Comparison of ENCODE assay signal across 22 mouse cellular contexts in the genomic region with DNA sequence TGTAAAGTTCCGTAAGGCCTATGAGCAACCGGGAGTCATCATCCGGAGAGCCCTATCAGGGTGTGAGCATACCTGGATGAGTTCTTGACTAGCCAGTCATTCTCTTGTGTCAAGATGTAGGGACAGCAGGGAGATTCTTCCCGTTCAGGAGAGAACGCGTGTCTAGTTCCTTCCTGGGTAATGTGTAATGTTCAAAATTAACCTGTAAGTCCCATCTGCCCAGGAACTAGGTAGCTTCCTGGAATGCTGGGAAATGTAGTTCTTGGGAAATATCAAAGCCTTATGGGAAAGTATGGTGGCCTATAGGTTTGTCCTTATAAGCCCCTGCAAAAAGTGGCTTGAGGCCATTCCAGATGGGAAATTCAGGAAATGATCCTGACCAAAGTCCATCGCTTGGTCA.
DNase-seq lines count a peak whose midpoint lies in the region; ATAC-seq and TF ChIP-seq lines count a peak whose summit lies in the region.
"Had no signal": no experiment of that assay in that cellular context is flagged by ENCODE, and none has a peak within 500 bp of the region (broad histone marks: within the 10 kb centered on the region; RNA-seq: fewer than 3 reads in every experiment).

No protein-coding gene starts in this region.

- no peaks in the 10 kb centered on the region for H3K9me3 ChIP-seq in hindbrain, embryonic 15.5 days
- H3K9me3 ChIP-seq in hindbrain, embryonic 10.5 days, result no peaks in the 10 kb centered on the region
- no peaks in the 10 kb centered on the region for H3K9me3 ChIP-seq in ES-E14 (ENCODE audit: control insufficient read depth, insufficient read depth, low read depth, low read length)
- H3K9me3 ChIP-seq: heart, embryonic 15.5 days; liver, embryonic 15.5 days; lung, embryonic 15.5 days had no signal

- peaks cover 19% of the 10 kb centered on the region for H3K4me1 ChIP-seq in hindbrain, embryonic 15.5 days (replicated peaks)
- H3K4me1 ChIP-seq in hindbrain, embryonic 10.5 days (replicated peaks), result peaks cover 26% of the 10 kb centered on the region
- H3K4me1 ChIP-seq in ES-E14 (ENCODE audit: control insufficient read depth in 2 of 2, insufficient read depth in 2 of 2, low read length in 2 of 2, poor library complexity in 1 of 2), result no peaks in the 10 kb centered on the region
- H3K4me1 ChIP-seq: liver, embryonic 15.5 days; megakaryocyte, embryonic 14.5 days had no signal

- TF ChIP-seq CTCF in left cerebral cortex, adult 2 months (IDR thresholded peaks at IDR 0.05), result no peak

- H3K4me2 ChIP-seq in hindbrain, embryonic 15.5 days, result peak overlapping the region; percentile 27; the same call in 1 of the 2 replicates
- H3K4me2 ChIP-seq: heart, embryonic 15.5 days; liver, embryonic 15.5 days; lung, embryonic 15.5 days had no signal

- no peak overlapping the region for H3K9ac ChIP-seq in hindbrain, embryonic 15.5 days
- no peak overlapping the region for H3K9ac ChIP-seq in ES-E14 (ENCODE audit: insufficient read depth, low read depth, low read length, poor library complexity, severe bottlenecking)
- H3K9ac ChIP-seq: heart, embryonic 15.5 days; liver, embryonic 15.5 days; lung, embryonic 15.5 days had no signal

- H3K27me3 ChIP-seq in hindbrain, embryonic 15.5 days, result no peaks in the 10 kb centered on the region
- no peaks in the 10 kb centered on the region for H3K27me3 ChIP-seq in hindbrain, embryonic 10.5 days (ENCODE audit: insufficient read depth, poor library complexity, severe bottlenecking)
- H3K27me3 ChIP-seq: heart, embryonic 15.5 days; liver, embryonic 15.5 days; lung, embryonic 15.5 days had no signal

- intact Hi-C loops in left cerebral cortex, adult 2 months (cut with DNase I), result no loop called here

- in situ Hi-C loops in ES-E14 (cut with MboI; ENCODE audit: low sequenced_read_pairs in 2 of 2, unreplicated experiment in 2 of 2), result no loop called here

- WGBS in hindbrain, embryonic 15.5 days, result 89% methylated on average over 7 of the region's 7 CpGs
- WGBS in hindbrain, embryonic 10.5 days, result 96% methylated on average over 7 of the region's 7 CpGs

- H3K4me3 ChIP-seq in hindbrain, embryonic 15.5 days, result no peak overlapping the region
- no peak overlapping the region for H3K4me3 ChIP-seq in hindbrain, embryonic 10.5 days
- H3K4me3 ChIP-seq in left cerebral cortex, adult 2 months, result peak overlapping the region; percentile 41
- H3K4me3 ChIP-seq in ES-E14 (ENCODE audit: insufficient read depth in 1 of 2, low read depth in 1 of 2, low read length in 2 of 2, poor library complexity in 1 of 2, severe bottlenecking in 1 of 2), result no peak overlapping the region
- H3K4me3 ChIP-seq: erythroblast, embryonic 14.5 days; gastrocnemius, adult 2 months; heart, embryonic 15.5 days; liver, embryonic 15.5 days; lung, embryonic 15.5 days; megakaryocyte, embryonic 14.5 days had no signal

- DNase-seq in hindbrain, embryonic 10.5 days (ENCODE audit: low spot score), result no peak
- DNase-seq in left cerebral cortex, adult 2 months (ENCODE audit: extremely low spot score in 1 of 2, low spot score in 2 of 2), result no peak
- DNase-seq in left cerebral cortex, adult 8-10 months (ENCODE audit: low spot score in 2 of 2), result no peak
- DNase-seq in ES-E14 (ENCODE audit: low read depth, low spot score), result no peak
- DNase-seq in R1 (ENCODE audit: low read depth, low spot score), result peak; percentile 27
- DNase-seq: adrenal gland, postnatal 14 days; cerebellum, adult 9-11 months; gastrocnemius, adult 2 months; heart, postnatal 36 days; kidney, adult 11 months; kidney, postnatal 14 days; liver; lung, postnatal 36 days; right cerebral cortex, postnatal 14 days had no signal

- ATAC-seq in hindbrain, embryonic 15.5 days (ENCODE audit: low FRiP score, low read depth), result no peak
- no peak for ATAC-seq in activated CD4-positive, CD25-positive, alpha-beta regulatory T cell, adult 4 months

- H3K36me3 ChIP-seq in hindbrain, embryonic 15.5 days, result no peaks in the 10 kb centered on the region
- no peaks in the 10 kb centered on the region for H3K36me3 ChIP-seq in hindbrain, embryonic 10.5 days
- no peaks in the 10 kb centered on the region for H3K36me3 ChIP-seq in ES-E14 (ENCODE audit: control insufficient read depth, insufficient read depth, low read length, poor library complexity, severe bottlenecking)
- H3K36me3 ChIP-seq: heart, embryonic 15.5 days; liver, embryonic 15.5 days; lung, embryonic 15.5 days had no signal

- H3K27ac ChIP-seq in hindbrain, embryonic 15.5 days (replicated peaks), result no peak overlapping the region
- H3K27ac ChIP-seq in hindbrain, embryonic 10.5 days, result no peak overlapping the region
- H3K27ac ChIP-seq in left cerebral cortex, adult 2 months, result peak overlapping the region; percentile 78
- H3K27ac ChIP-seq in ES-E14 (ENCODE audit: insufficient read depth, low read depth, low read length, poor library complexity, severe bottlenecking), result no peak overlapping the region
- H3K27ac ChIP-seq: gastrocnemius, adult 2 months; heart, embryonic 15.5 days; liver, embryonic 15.5 days; lung, embryonic 15.5 days; stomach, postnatal 0 days had no signal

TF ChIP-seq in ES-E14, 5 proteins besides CTCF, POLR2A, EP300 and RAD21:
- no peak for TF ChIP-seq ZC3H11A (IDR thresholded peaks at IDR 0.05; ENCODE audit: borderline replicate concordance, low read depth, low read length)
- no peak for TF ChIP-seq ZNF384 (IDR thresholded peaks at IDR 0.05; ENCODE audit: low read depth, low read length)
- TF ChIP-seq MAFK (IDR thresholded peaks at IDR 0.05; ENCODE audit: insufficient read depth, low read depth, low read length), result no peak
- TF ChIP-seq CHD2 (IDR thresholded peaks at IDR 0.05; ENCODE audit: low read depth, low read length), result no peak
- TF ChIP-seq HCFC1 (IDR thresholded peaks at IDR 0.05; ENCODE audit: borderline replicate concordance, insufficient read depth, low read length), result peak; percentile 81
